Mouse (Mus musculus): ENCODE measurements around the gene Fastkd5.

DNA sequence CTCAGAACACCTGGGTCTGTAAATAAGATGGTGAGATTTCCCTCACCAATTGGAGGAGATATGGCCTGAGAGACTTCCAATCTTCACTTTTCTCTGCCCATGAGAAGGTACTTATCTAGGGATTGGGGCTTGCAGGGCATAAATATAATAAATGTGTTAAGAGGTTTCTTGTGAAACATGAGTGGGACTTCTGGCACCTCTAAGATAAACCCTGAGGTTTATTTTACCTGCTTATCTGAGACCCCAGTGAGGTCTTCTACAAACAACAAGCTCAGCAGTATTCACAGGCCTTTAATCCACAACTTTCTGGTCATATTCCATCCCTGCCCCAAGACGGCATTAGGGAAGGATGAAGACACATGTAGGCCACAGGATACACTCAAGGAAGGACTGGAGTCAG, 23.9 kb upstream of the Fastkd5 start:
- TF ChIP-seq CTCF (conservative IDR thresholded peaks at IDR 0.05; ENCODE audit: insufficient read depth, insufficient read length, low read depth, low read length) = no peak
- no peak for TF ChIP-seq POLR2A (IDR thresholded peaks at IDR 0.05; ENCODE audit: low read depth, low read length)

All from kidney, adult 2 months (tissue).